Mouse (Mus musculus) macrophage (primary cell): Measurements from ENCODE around the gene Coro2b. TPM values are rescaled to one million over a fixed set of nuclear protein-coding genes. Genes with fewer than 3 reads are reported as not detected.

Experiments used
- H3K27ac ChIP-seq: fragments of 350-480 bp; formaldehyde crosslinking; 2 replicates; pipeline ENCODE4 v1.9.0; 2021
- H3K36me3 ChIP-seq: fragments of 350-480 bp; formaldehyde crosslinking; 2 replicates; pipeline ENCODE4 v1.9.0; 2021; ENCODE audit errors: inconsistent target
- H3K4me3 ChIP-seq: fragments of 350-480 bp; formaldehyde crosslinking; 2 replicates; pipeline ENCODE4 v1.9.0; 2021; ENCODE audit errors: inconsistent target
- H3K79me2 ChIP-seq: fragments of 350-480 bp; formaldehyde crosslinking; 2 replicates; pipeline ENCODE4 v1.9.0; 2021; ENCODE audit errors: inconsistent target
- WGBS: methylation state at CpG from one replicate; pipeline ENCODE4 v1.1.7; 2026; ENCODE audit warnings: inconsistent platforms; ENCODE audit not compliant: missing documents; 5-methylcytosine and 5-hydroxymethylcytosine counted together
- polyA plus RNA-seq: library from polyadenylated mRNA; stranded (reverse); fragments of 250-400 nt; gene quantifications from 3 replicates; pipeline ENCODE4 v1.2.4, GENCODE M21; 2018; ENCODE audit warnings: inconsistent platforms

The Coro2b gene
- polyA plus RNA-seq, 1 experiment from 2014 or later: 5.9 TPM

GRCm38 (mm10) chr9:62435613-62436318 lies 101.1 kb downstream of the Coro2b start:
- 7% methylated on average over 12 of the region's 12 CpGs for WGBS
- no peaks in the 10 kb centered on the region for H3K79me2 ChIP-seq
- H3K4me3 ChIP-seq: no peak overlapping the region
- peak overlapping the region; percentile 64 for H3K27ac ChIP-seq
- no peaks in the 10 kb centered on the region for H3K36me3 ChIP-seq

GRCm38 (mm10) chr9:62432261-62433060 lies 104.4 kb downstream of the Coro2b start:
- 91% methylated on average over 15 of the region's 15 CpGs for WGBS
- Histone ChIP-seq H3K4me3 (no peak overlapping the region), H3K36me3 (no peaks in the 10 kb centered on the region), H3K79me2 (no peaks in the 10 kb centered on the region), H3K27ac (no peak overlapping the region)

DNA sequence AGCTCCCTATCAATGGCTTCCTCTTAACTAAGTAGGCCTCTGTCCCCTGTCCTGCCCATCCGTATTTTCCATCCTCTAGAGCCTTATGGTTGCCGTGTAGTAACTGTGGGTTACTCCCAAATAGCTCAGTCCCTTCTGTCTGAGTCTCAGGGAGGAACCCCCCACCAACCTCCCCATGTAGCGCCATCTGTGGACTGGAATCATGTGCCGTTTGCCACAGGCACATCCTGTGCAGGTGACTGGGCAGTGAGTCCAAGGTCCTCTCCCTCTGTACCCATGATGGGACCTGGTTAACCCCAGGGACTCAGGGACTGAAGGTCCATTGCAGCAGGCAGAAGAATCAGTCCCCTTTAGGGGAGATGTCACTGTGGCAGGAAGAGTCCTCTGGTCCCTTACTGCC lies 106.1 kb downstream of the Coro2b start:
- Histone ChIP-seq H3K27ac (no peak overlapping the region), H3K4me3 (no peak overlapping the region), H3K36me3 (no peaks in the 10 kb centered on the region), H3K79me2 (no peaks in the 10 kb centered on the region)
- WGBS: 96% methylated on average over 4 of the region's 4 CpGs

- Histone ChIP-seq H3K4me3 (no peak overlapping the region), H3K36me3 (no peaks in the 10 kb centered on the region), H3K79me2 (no peaks in the 10 kb centered on the region), H3K27ac (peak overlapping the region; percentile 46)
- WGBS: 85% methylated on average over 8 of the region's 8 CpGs
Observed at GRCm38 (mm10) chr9:62427010-62427409, 109.8 kb downstream of the Coro2b start.

- H3K4me3 ChIP-seq: no peak overlapping the region
- 94% methylated on average over 6 of the region's 6 CpGs for WGBS
Observed at GRCm38 (mm10) chr9:62426531-62426930, 110.3 kb downstream of the Coro2b start.

GRCm38 (mm10) chr9:62426021-62426420 lies 110.8 kb downstream of the Coro2b start:
- Histone ChIP-seq H3K27ac (no peak overlapping the region; the same call in 1 of the 2 replicates), H3K4me3 (no peak overlapping the region), H3K36me3 (no peaks in the 10 kb centered on the region), H3K79me2 (no peaks in the 10 kb centered on the region)
- 97% methylated on average over 7 of the region's 19 CpGs for WGBS

More at GRCm38 (mm10) chr9:62426531-62426930, 110.3 kb downstream of the Coro2b start:
- Histone ChIP-seq H3K79me2 (no peaks in the 10 kb centered on the region), H3K36me3 (no peaks in the 10 kb centered on the region), H3K27ac (peak overlapping the region; percentile 46)

DNA sequence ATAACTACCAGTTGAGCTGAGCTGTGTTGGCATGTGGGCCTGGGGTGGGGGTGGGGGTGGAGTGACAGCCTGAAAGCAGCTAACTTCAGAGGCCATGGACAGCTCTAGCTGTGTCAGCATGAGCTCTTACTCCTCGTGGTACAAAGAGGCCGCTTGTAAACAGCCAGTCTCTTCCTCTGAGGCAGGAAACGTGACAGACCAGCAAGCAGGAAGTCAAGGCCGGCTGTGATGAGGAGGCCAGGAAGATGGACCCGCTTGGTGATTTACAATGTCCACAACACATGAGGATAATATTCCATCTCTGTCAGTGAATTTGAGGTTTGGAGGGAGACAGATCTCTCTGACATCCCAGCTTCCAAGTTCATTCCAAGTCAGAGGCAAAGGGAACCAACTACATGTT lies 111.6 kb downstream of the Coro2b start:
- 18% methylated on average over 5 of the region's 5 CpGs for WGBS
- H3K36me3 ChIP-seq: no peaks in the 10 kb centered on the region
- H3K27ac ChIP-seq: peak overlapping the region; percentile 51
- no peaks in the 10 kb centered on the region for H3K79me2 ChIP-seq
- no peak overlapping the region for H3K4me3 ChIP-seq

GRCm38 (mm10) chr9:62423871-62424270 lies 113.0 kb downstream of the Coro2b start:
- 97% methylated on average over 10 of the region's 10 CpGs for WGBS
- no peak overlapping the region for H3K4me3 ChIP-seq
- no peaks in the 10 kb centered on the region for H3K79me2 ChIP-seq
- H3K27ac ChIP-seq: no peak overlapping the region
- H3K36me3 ChIP-seq: no peaks in the 10 kb centered on the region

GRCm38 (mm10) chr9:62422926-62423325 lies 113.9 kb downstream of the Coro2b start:
- WGBS: 79% methylated on average over 9 of the region's 10 CpGs
- no peak overlapping the region for H3K4me3 ChIP-seq
- no peaks in the 10 kb centered on the region for H3K79me2 ChIP-seq
- no peaks in the 10 kb centered on the region for H3K36me3 ChIP-seq
- no peak overlapping the region for H3K27ac ChIP-seq

- H3K27ac ChIP-seq: no peak overlapping the region
- WGBS: 95% methylated on average over 6 of the region's 6 CpGs
- H3K4me3 ChIP-seq: no peak overlapping the region; the same call in 1 of the 2 replicates
- H3K36me3 ChIP-seq: no peaks in the 10 kb centered on the region
- no peaks in the 10 kb centered on the region for H3K79me2 ChIP-seq
Observed at GRCm38 (mm10) chr9:62421911-62422310, 114.9 kb downstream of the Coro2b start.

DNA sequence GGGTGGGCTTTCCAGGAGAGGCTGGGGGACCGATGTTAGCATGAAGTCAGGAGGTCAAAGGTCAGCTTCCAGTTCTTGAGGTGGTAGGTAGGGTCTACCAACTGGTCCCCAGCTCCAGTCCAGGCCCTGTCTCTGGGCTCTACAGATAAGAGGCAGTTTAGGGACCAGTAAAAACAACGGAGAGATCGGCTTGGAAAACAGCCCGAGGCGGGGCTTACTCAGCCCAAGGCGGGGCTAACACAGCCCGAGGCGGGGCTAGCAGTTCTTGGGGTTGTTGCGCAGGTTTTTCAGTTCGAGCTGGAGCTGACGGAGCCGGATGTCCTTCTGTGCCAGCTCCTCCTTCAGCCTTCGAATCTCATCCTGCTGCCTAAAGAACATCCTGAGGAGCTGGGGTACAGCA lies 115.8 kb downstream of the Coro2b start:
- 12% methylated on average over 13 of the region's 13 CpGs for WGBS
- peak overlapping the region; percentile 24 for H3K4me3 ChIP-seq
- H3K27ac ChIP-seq: 0 out of 2 replicates have a peak overlapping the region, but pooled peaks have one; percentile 13

DNA sequence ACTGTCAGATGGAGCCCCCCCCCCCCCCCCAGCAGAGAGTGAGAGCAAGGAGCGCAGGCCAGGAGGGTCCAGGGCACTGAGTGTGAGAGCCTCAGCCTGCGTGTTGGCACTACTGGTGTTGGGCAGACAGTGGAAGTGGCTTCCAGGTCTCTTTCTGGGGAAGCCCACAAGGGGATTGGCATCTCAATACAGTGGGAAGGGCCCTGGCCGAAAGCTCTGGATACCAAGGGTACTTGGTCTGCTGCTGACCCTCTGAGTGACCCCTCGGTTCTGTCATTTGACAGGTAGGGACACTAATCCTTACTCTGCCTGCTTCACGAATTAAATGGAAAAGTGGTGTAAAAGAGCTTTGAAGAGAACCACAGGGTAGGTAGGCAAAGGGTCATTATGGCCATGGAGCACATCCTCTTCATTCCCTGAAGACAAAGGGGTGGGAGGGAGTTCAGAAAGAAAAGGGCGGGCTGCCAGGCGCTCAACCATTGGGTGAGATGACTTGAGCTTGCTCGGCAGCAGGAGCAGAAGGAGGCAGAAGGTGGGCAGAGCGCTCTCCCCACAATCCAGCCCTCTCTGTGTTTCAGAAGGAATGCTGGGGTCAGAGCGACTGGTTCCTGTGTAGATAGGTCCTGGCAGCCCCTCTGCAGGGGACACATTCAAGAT lies 116.5 kb downstream of the Coro2b start:
- Histone ChIP-seq H3K4me3 (no peak overlapping the region), H3K36me3 (no peaks in the 10 kb centered on the region), H3K79me2 (no peaks in the 10 kb centered on the region), H3K27ac (no peak overlapping the region)
- 94% methylated on average over 8 of the region's 10 CpGs for WGBS

More for the DNA sequence above, 115.8 kb downstream of the Coro2b start:
- no peaks in the 10 kb centered on the region for H3K79me2 ChIP-seq
- no peaks in the 10 kb centered on the region for H3K36me3 ChIP-seq

DNA sequence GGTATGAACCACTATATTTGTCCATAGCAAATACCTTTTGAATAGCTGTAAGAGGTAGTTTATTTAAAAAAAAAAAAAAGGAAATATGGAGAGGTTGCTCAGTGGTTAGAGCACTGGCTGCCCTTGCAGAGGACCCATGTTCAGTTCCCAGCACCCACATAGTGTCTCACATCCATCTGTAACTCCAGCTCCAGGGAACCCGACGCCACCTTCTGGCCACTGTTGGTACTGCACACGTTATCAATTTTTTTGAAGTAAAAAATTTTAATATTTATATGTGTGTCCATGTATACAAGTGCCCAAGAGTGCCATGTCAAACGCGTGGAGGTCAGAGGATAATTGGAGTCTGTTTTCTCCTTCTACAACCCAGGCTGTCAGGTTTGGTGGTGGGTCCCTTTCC lies 118.1 kb downstream of the Coro2b start:
- no peaks in the 10 kb centered on the region for H3K36me3 ChIP-seq
- H3K27ac ChIP-seq: no peak overlapping the region
- 60% methylated on average over 5 of the region's 5 CpGs for WGBS
- no peaks in the 10 kb centered on the region for H3K79me2 ChIP-seq
- no peak overlapping the region for H3K4me3 ChIP-seq

DNA sequence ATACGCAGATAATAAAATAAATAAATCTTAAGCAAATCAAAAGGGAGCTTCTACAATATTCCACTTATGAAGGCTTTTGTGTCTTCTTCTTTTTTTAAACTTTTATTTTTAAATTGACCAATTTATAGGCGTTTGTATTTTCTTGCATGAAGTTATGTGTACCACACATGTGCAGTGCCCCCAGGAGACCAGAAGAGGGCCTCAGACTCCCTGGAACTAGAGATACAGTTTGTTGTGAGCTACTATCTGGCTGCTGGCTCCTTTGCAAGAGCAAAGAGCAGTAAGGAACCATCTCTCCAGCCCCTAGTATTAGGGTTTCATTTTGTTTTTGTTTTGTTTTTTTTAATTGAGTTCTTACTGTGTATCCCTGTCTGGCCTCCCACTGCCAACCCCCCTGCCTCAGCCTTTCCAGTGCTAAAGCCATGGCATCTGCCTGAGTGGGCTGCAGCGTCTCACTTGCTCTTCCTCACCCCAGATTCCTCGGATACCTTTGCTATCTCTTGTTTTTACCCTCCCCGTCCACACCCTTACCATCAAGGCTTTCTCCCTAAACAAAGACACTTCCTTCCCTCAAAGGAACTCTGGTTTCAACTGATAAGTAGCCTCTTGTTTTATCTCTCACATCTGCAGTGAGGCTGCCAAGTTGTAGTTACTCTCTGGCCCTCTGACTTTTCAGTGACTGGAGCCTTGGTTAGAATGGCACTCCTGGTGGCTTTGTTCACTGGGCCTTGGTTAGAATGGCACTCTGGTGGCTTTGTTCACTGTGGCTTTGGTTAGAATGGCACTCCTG lies 129.3 kb downstream of the Coro2b start:
- WGBS: 58% methylated on average over 5 of the region's 5 CpGs
- H3K79me2 ChIP-seq: no peaks in the 10 kb centered on the region
- H3K27ac ChIP-seq: no peak overlapping the region
- no peaks in the 10 kb centered on the region for H3K36me3 ChIP-seq
- no peak overlapping the region for H3K4me3 ChIP-seq
